Mouse (Mus musculus) myocyte (in vitro differentiated cells): Measurements from ENCODE around the gene Crcp. TPM values are rescaled to one million over a fixed set of nuclear protein-coding genes. Genes with fewer than 3 reads are reported as not detected.

ENCODE experiments used
- H3K27me3 ChIP-seq: one replicate; pipeline ENCODE4 v1.6.1; 2011; ENCODE audit not compliant: control insufficient read depth, insufficient read depth, insufficient read length
- H3K36me3 ChIP-seq: one replicate; pipeline ENCODE4 v1.6.1; 2011; ENCODE audit not compliant: control insufficient read depth, insufficient read depth
- H3K4me2 ChIP-seq: one replicate; pipeline ENCODE4 v1.6.1; 2011; ENCODE audit warnings: low read depth, control low read depth
- H3K4me3 ChIP-seq: one replicate; pipeline ENCODE4 v1.5.1; 2011; ENCODE audit warnings: mild to moderate bottlenecking, control low read depth, moderate library complexity
- H3K79me2 ChIP-seq: one replicate; pipeline ENCODE4 v1.6.1; 2011; ENCODE audit not compliant: control insufficient read depth, insufficient read depth
- H3ac ChIP-seq: one replicate; pipeline ENCODE4 v1.6.1; 2011; ENCODE audit not compliant: control insufficient read depth, insufficient read length
- CEBPB ChIP-seq: IDR thresholded peaks from 2 replicates; pipeline ENCODE4 v1.6.1; 2011; ENCODE audit warnings: mild to moderate bottlenecking, moderate library complexity; ENCODE audit not compliant: poor library complexity, insufficient read depth, severe bottlenecking
- E2F4 ChIP-seq: IDR thresholded peaks from one replicate; pipeline ENCODE4 v1.6.1; 2011; ENCODE audit warnings: mild to moderate bottlenecking, control low read depth, moderate library complexity; ENCODE audit not compliant: insufficient read depth
- MAX ChIP-seq: IDR thresholded peaks from one replicate; pipeline ENCODE4 v1.6.1; 2011; ENCODE audit warnings: low read depth, mild to moderate bottlenecking, control low read depth
- MYOD1 ChIP-seq, 3 experiments: IDR thresholded peaks; one replicate each; pipeline ENCODE4 v1.6.1; 2011; ENCODE audit warnings: control low read depth in 2 of 3, low read depth in 2 of 3, mild to moderate bottlenecking in 2 of 3, moderate library complexity in 1 of 3; ENCODE audit not compliant: insufficient read length in 2 of 3, control insufficient read depth in 1 of 3
- MYOG ChIP-seq, 3 experiments: IDR thresholded peaks; one replicate each; pipeline ENCODE4 v1.6.1; 2011; ENCODE audit warnings: control low read depth in 2 of 3, low read depth in 2 of 3, mild to moderate bottlenecking in 2 of 3; ENCODE audit not compliant: insufficient read length in 2 of 3, control insufficient read depth in 1 of 3, insufficient read depth in 1 of 3
- POLR2A ChIP-seq: IDR thresholded peaks from one replicate; pipeline ENCODE4 v1.6.1; 2011; ENCODE audit warnings: low read depth, mild to moderate bottlenecking, control low read depth, moderate library complexity; ENCODE audit not compliant: insufficient read length
- POLR2AphosphoS2 ChIP-seq: IDR thresholded peaks from one replicate; pipeline ENCODE4 v1.6.1; 2011; ENCODE audit warnings: low read depth, control low read depth; ENCODE audit not compliant: insufficient read length
- REST ChIP-seq: IDR thresholded peaks from one replicate; pipeline ENCODE4 v1.6.1; 2011; ENCODE audit warnings: mild to moderate bottlenecking, control low read depth, moderate library complexity; ENCODE audit not compliant: insufficient read depth, insufficient read length
- SRF ChIP-seq: IDR thresholded peaks from one replicate; pipeline ENCODE4 v1.6.1; 2011; ENCODE audit warnings: low read depth; ENCODE audit not compliant: control insufficient read depth, insufficient read length
- TCF12 ChIP-seq: IDR thresholded peaks from one replicate; pipeline ENCODE4 v1.6.1; 2011; ENCODE audit warnings: mild to moderate bottlenecking, control low read depth; ENCODE audit not compliant: poor library complexity, insufficient read depth, severe bottlenecking
- TCF3 ChIP-seq: IDR thresholded peaks from one replicate; pipeline ENCODE4 v1.6.1; 2011; ENCODE audit warnings: low read depth, control low read depth; ENCODE audit not compliant: insufficient read length
- USF1 ChIP-seq: IDR thresholded peaks from one replicate; pipeline ENCODE4 v1.6.1; 2011; ENCODE audit warnings: low read depth, mild to moderate bottlenecking, control low read depth, moderate library complexity
- polyA plus RNA-seq: library from polyadenylated mRNA; unstranded; fragments of >200 nt; fragmentation: generic; extraction: Trizol; gene quantifications from one replicate; pipeline ENCODE4 v1.2.1, GENCODE M21; 2012; ENCODE audit warnings: missing spikeins

Gene Crcp
- polyA plus RNA-seq, 1 experiment = 30.8 TPM

DNA sequence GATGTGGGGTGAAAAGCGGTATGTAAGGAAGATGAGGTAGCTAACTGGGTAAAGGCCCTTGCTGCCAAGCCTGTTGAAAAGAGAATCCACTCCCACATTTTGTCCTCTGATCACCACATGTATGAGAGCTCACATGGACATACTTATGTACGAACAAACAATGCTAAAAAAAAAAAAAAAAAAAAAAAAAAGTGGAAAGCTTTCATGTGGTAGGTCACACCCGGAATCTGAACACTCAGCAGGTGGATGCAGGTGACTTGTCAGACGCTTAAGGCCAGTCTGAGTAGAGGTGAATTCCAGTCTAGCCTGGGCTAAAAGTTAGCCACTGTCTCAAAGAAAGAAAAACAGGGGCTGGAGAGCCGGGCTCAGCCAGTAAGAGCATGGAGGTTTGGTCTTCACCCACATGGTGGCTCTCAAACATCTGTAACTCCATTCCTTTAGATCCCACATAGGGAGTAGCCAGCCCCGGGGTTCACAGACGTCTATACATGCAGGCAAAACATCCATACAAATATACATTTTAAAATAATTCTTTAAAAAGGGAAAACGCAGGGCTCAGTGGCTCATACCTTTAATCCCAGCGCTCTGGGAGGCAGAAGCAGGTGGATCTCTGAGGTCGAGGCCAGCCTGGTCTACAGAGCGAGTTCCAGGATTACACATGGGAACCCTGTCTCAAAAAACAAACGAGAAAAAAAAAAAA is 5.9 kb upstream of the Crcp start:
- peak overlapping the region; percentile 50 for H3K4me3 ChIP-seq
- H3ac ChIP-seq = peak overlapping the region; percentile 2
- peak overlapping the region; percentile 85 for H3K4me2 ChIP-seq
- no peaks in the 10 kb centered on the region for H3K79me2 ChIP-seq
- TF ChIP-seq POLR2AphosphoS2 (no peak), POLR2A (no peak), MYOG (IDR thresholded peaks at IDR 0.05; ENCODE audit: control insufficient read depth in 1 of 3, insufficient read depth in 1 of 3, insufficient read length in 2 of 3, low read depth in 2 of 3) (no peak), CEBPB (no peak), E2F4 (no peak)
- no peaks in the 10 kb centered on the region for H3K36me3 ChIP-seq
- H3K27me3 ChIP-seq = no peaks in the 10 kb centered on the region

DNA sequence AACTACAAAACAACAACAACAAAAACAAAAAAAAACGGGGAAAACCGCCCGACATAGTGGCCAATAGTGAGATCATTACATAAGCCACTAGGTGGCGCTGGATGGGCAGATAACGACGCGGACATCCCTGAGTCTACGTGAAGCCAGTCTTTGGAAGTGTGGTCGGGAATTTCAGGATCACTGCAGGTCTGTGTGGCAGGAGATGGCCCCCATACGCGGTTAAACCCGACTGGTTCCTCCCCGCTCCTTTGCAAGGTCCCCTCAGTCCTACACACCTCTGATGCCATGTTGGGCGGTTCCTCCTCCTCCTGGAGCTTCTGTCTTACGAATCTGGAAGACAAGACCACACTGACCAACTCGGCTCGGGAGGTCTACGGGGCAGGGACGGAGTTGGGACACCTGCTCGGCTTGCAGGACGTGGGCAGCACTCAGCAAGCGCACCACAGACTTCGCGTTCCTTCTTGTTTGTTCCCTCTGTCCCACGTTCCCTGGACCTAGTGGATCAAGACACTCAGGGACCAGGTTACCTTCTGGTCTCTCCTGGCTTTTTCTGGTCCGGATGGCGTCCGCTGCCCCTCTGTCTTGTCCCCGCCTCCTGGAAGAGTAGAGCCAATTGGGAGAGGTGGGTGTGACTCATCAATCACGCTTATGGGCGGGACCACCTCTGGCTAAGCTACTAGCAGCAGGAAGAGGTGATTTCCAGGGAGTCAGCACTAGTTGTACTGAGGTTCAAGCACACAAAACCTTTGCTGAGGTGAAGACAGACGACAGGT is 5.1 kb upstream of the Crcp start:
- Histone ChIP-seq H3K79me2 (no peaks in the 10 kb centered on the region), H3K4me2 (peak overlapping the region; percentile 85), H3ac (peak overlapping the region; percentile 2), H3K27me3 (no peaks in the 10 kb centered on the region), H3K4me3 (peak overlapping the region; percentile 50), H3K36me3 (no peaks in the 10 kb centered on the region)
- TF ChIP-seq MYOD1 (IDR thresholded peaks at IDR 0.05; ENCODE audit: control insufficient read depth in 1 of 3, insufficient read length in 2 of 3, low read depth in 2 of 3) (peak in 2 of 3 experiments; percentile 12 to 16), TCF12 (no peak), MYOG (IDR thresholded peaks at IDR 0.05; ENCODE audit: control insufficient read depth in 1 of 3, insufficient read depth in 1 of 3, insufficient read length in 2 of 3, low read depth in 2 of 3) (no peak), POLR2AphosphoS2 (peak; percentile 44), MAX (no peak), TCF3 (no peak), E2F4 (no peak), SRF (peak; percentile 28), CEBPB (no peak), POLR2A (peak; percentile 62), REST (no peak), USF1 (no peak)

DNA sequence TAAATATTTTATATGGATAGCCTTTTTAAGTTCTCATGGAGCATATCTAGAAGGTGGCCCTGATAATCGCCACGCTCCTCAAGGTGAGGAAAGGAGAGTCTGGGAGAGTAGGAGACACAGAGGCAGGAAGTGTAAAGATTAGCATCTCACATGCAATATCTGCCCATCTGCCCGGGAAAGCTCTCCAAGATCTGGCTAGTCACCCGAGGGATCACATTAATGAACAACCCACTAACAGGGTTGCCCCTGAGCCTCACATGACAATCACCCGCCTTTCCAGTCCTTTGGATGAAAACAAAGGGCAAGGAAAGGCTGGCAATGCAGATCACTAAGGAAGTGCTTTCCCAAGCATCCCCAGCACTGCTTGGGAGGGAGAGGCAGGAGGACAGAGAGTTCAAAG is 2.0 kb upstream of the Crcp start:
- Histone ChIP-seq H3K27me3 (no peaks in the 10 kb centered on the region), H3ac (no peak overlapping the region), H3K79me2 (peaks cover 20% of the 10 kb centered on the region), H3K36me3 (no peaks in the 10 kb centered on the region), H3K4me2 (no peak overlapping the region), H3K4me3 (no peak overlapping the region)
- TF ChIP-seq MYOD1 (IDR thresholded peaks at IDR 0.05; ENCODE audit: control insufficient read depth in 1 of 3, insufficient read length in 2 of 3, low read depth in 2 of 3) (no peak), REST (no peak), POLR2A (no peak)

DNA sequence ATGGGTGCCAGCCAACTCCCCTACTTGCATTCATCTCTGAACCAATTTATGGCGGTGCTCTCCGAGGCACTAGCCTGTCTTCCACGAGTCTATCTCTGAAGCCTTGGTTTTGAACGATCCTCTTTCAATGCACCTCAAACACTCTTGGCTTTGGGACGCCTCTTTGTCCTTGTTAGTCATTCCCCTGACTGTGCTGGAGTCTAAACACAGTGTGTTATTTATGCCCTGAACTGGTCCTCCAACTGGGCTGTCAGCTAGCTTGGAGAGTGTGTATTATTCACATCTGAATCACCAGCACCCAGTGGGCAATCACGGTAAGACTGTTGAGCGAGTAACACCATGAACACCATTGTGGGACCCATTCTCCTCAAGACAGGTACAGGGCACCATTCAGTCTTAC is 1.4 kb upstream of the Crcp start:
- H3K4me3 ChIP-seq = no peak overlapping the region
- peaks cover 20% of the 10 kb centered on the region for H3K79me2 ChIP-seq
- no peak overlapping the region for H3ac ChIP-seq
- H3K36me3 ChIP-seq = no peaks in the 10 kb centered on the region
- H3K4me2 ChIP-seq = no peak overlapping the region
- TF ChIP-seq CEBPB = no peak
- no peak for TF ChIP-seq POLR2A
- TF ChIP-seq REST = no peak
- H3K27me3 ChIP-seq = no peaks in the 10 kb centered on the region

GRCm38 (mm10) chr5:130031410-130032390 is 2.6 kb downstream of the Crcp start:
- Histone ChIP-seq H3K4me2 (no peak overlapping the region), H3K79me2 (peaks cover 28% of the 10 kb centered on the region), H3K36me3 (peaks cover 6% of the 10 kb centered on the region), H3K4me3 (no peak overlapping the region), H3ac (no peak overlapping the region), H3K27me3 (no peaks in the 10 kb centered on the region)
- TF ChIP-seq MAX (no peak), MYOD1 (IDR thresholded peaks at IDR 0.05; ENCODE audit: control insufficient read depth in 1 of 3, insufficient read length in 2 of 3, low read depth in 2 of 3) (no peak), POLR2AphosphoS2 (no peak)
